Mouse (Mus musculus): ENCODE data around the gene Gpat2. TPM values are rescaled to one million over a fixed set of nuclear protein-coding genes. Genes with fewer than 3 reads are reported as not detected.

The Gpat2 gene
- polyA plus RNA-seq (2017; shearing (Covaris generic)), result 0.37 TPM

GRCm38 (mm10) chr2:127424977-127425376, at the start of gene Gpat2:
Gene Gpat2, plus strand, starts transcription at chr2:127425199.

DNA sequence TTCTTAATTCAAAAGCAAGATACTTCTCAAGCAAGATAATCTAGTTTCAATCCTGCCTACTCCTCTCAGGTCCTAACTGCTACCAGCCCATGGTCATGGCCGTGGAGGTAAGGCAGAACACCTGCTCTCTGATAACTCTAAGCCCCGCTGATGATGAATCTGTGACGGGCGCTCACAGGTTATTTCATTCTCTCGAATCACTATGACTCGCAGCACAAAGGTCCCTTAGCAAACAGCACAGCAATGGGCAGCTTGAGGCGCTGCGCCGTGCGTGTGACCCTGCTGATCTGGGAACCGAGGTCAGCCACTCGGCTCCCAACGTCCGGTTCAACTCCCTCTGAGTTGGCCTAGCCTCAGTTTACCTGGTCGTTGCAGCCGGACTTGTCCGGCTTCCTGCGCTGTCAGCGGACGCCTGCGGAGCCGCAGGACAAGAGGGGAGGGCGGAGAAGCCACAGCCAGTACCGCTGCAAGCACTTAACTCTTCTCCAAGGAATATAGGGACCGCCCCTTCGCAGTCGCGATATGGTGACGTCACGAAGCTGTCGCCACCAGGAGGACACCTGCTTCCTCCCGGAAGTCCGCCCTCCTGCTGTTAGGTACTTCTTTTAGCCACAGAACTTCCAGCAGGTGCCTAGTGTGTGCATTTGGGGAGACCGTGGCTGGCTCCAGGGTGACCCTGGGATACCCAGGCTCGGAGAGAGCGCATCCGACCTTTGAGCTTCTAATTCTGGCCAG, 19.2 kb downstream of the Gpat2 start, which contains the start of gene Fahd2a:
TSS of gene Fahd2a (minus strand) at position 511 of the 735 bp plus-strand sequence.

Other genes starting within 250 kb of the Gpat2 start
- 1.4 TPM for gene 1810024B03Rik, start 216.9 kb upstream of the Gpat2 start, polyA plus RNA-seq (2017; shearing (Covaris generic))
- 129 TPM for gene Snrnp200, start 216.8 kb upstream of the Gpat2 start, polyA plus RNA-seq (2017; shearing (Covaris generic))
- 119 TPM for gene Ciao1, start 177.4 kb upstream of the Gpat2 start, polyA plus RNA-seq (2017; shearing (Covaris generic))
- gene Tmem127, start 177.3 kb upstream of the Gpat2 start, polyA plus RNA-seq (2017; shearing (Covaris generic)), result 23.9 TPM
- 28.4 TPM for gene Stard7, start 155.0 kb upstream of the Gpat2 start, polyA plus RNA-seq (2017; shearing (Covaris generic))
- 16.4 TPM for gene Dusp2, start 89.0 kb upstream of the Gpat2 start, polyA plus RNA-seq (2017; shearing (Covaris generic))
- 0.33 TPM for gene Astl, start 86.6 kb upstream of the Gpat2 start, polyA plus RNA-seq (2017; shearing (Covaris generic))
- not detected for gene Adra2b, start 62.0 kb upstream of the Gpat2 start, polyA plus RNA-seq (2017; shearing (Covaris generic))
- 40.3 TPM for gene Fahd2a, start 19.4 kb downstream of the Gpat2 start, polyA plus RNA-seq (2017; shearing (Covaris generic))
- 0.67 TPM for gene Kcnip3, start 96.9 kb downstream of the Gpat2 start, polyA plus RNA-seq (2017; shearing (Covaris generic))
- not detected for gene Prom2, start 116.3 kb downstream of the Gpat2 start, polyA plus RNA-seq (2017; shearing (Covaris generic))
- 5.0 TPM for gene Zfp661, start 161.9 kb downstream of the Gpat2 start, polyA plus RNA-seq (2017; shearing (Covaris generic))
- gene Mrps5, start 162.0 kb downstream of the Gpat2 start, polyA plus RNA-seq (2017; shearing (Covaris generic)), result 166 TPM
- gene Mal, start 231.5 kb downstream of the Gpat2 start, polyA plus RNA-seq (2017; shearing (Covaris generic)), result not detected